ENCODE assay signal across 9 mouse cellular contexts in the genomic region with DNA sequence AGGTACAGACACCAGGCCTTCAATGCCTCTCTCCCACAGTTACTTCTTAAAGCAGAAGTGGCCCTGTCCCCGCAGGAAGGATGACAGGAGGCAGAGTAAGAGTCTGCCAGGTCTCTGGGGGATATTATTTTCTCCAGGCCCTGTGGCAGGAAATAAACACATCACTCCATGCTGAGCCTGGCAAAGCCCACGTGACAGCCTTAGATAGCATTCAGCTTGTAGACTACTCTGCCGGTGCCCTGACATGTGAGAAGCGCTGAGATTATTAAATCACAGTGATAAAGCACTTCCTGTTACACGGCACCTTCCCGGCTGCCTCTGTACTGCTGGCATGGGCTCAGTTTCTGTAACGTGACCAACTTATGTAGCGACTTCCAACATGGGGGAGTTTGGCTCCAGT.
DNase-seq lines count a peak whose midpoint lies in the region; ATAC-seq and TF ChIP-seq lines count a peak whose summit lies in the region.
"Had no signal": no experiment of that assay in that cellular context is flagged by ENCODE, and none has a peak within 500 bp of the region (broad histone marks: within the 10 kb centered on the region; RNA-seq: fewer than 3 reads in every experiment).

No protein-coding gene starts in this region.

- intact Hi-C loops in heart, postnatal 14 days (cut with DNase I), result no loop called here
- intact Hi-C loops in gastrocnemius, postnatal 14 days (cut with DNase I; ENCODE audit: low total_unique reads), result no loop called here

- H3K4me3 ChIP-seq in heart, embryonic 10.5 days, result no peak overlapping the region
- H3K4me3 ChIP-seq in midbrain, embryonic 14.5 days (replicated peaks; ENCODE audit: low read depth, low read length), result no peak overlapping the region
- H3K4me3 ChIP-seq in midbrain, embryonic 10.5 days, result no peak overlapping the region
- no peak overlapping the region for H3K4me3 ChIP-seq in kidney, adult 2 months (ENCODE audit: insufficient read depth, low read depth, low read length)
- no peak overlapping the region for H3K4me3 ChIP-seq in stomach, postnatal 0 days (ENCODE audit: low read depth, low read length)
- H3K4me3 ChIP-seq: heart, embryonic 13.5 days had no signal

- TF ChIP-seq POLR2A in kidney, adult 2 months (IDR thresholded peaks at IDR 0.05; ENCODE audit: low read depth, low read length), result no peak

- no peaks in the 10 kb centered on the region for H3K36me3 ChIP-seq in heart, embryonic 10.5 days
- no peaks in the 10 kb centered on the region for H3K36me3 ChIP-seq in midbrain, embryonic 14.5 days (ENCODE audit: control insufficient read depth, insufficient read depth, low read length)
- no peaks in the 10 kb centered on the region for H3K36me3 ChIP-seq in midbrain, embryonic 10.5 days
- H3K36me3 ChIP-seq in kidney, adult 2 months (ENCODE audit: control insufficient read depth, insufficient read depth, low read length), result no peaks in the 10 kb centered on the region
- H3K36me3 ChIP-seq in stomach, postnatal 0 days (ENCODE audit: control insufficient read depth, insufficient read depth, low read length), result no peaks in the 10 kb centered on the region
- H3K36me3 ChIP-seq: heart, embryonic 13.5 days had no signal

- peaks cover 43% of the 10 kb centered on the region for H3K27me3 ChIP-seq in heart, embryonic 10.5 days (ENCODE audit: insufficient read depth, poor library complexity, severe bottlenecking)
- H3K27me3 ChIP-seq in midbrain, embryonic 14.5 days (ENCODE audit: control insufficient read depth, insufficient read depth, low read length), result no peaks in the 10 kb centered on the region
- no peaks in the 10 kb centered on the region for H3K27me3 ChIP-seq in midbrain, embryonic 10.5 days (ENCODE audit: low read depth, poor library complexity, severe bottlenecking)
- no peaks in the 10 kb centered on the region for H3K27me3 ChIP-seq in kidney, adult 2 months (replicated peaks; ENCODE audit: control insufficient read depth, insufficient read depth, low read length)
- H3K27me3 ChIP-seq in stomach, postnatal 0 days (ENCODE audit: control insufficient read depth, insufficient read depth, low read length), result no peaks in the 10 kb centered on the region

- ATAC-seq in midbrain, embryonic 14.5 days (ENCODE audit: low FRiP score, low TSS enrichment), result no peak
- ATAC-seq in stomach, postnatal 0 days (ENCODE audit: low FRiP score, low TSS enrichment), result 0 out of 2 replicates have a peak, but pooled peaks have one; percentile 25
- ATAC-seq in erythroid progenitor cell, adult 5-6 weeks (replicated peaks; ENCODE audit: low FRiP score, poor library complexity, severe bottlenecking), result no peak

- no peaks in the 10 kb centered on the region for H3K9me3 ChIP-seq in heart, embryonic 10.5 days
- H3K9me3 ChIP-seq in midbrain, embryonic 14.5 days (ENCODE audit: control insufficient read depth, low read length), result no peaks in the 10 kb centered on the region
- H3K9me3 ChIP-seq in midbrain, embryonic 10.5 days (replicated peaks), result no peaks in the 10 kb centered on the region
- H3K9me3 ChIP-seq in stomach, postnatal 0 days (ENCODE audit: control insufficient read depth, low read length), result no peaks in the 10 kb centered on the region
- H3K9me3 ChIP-seq: heart, embryonic 13.5 days had no signal

- TF ChIP-seq EP300 in stomach, postnatal 0 days (optimal IDR thresholded peaks at IDR 0.05), result no peak

- 36% methylated on average over 8 of the region's 8 CpGs for WGBS in heart, embryonic 10.5 days
- WGBS in midbrain, embryonic 14.5 days, result 63% methylated on average over 8 of the region's 8 CpGs
- 77% methylated on average over 8 of the region's 8 CpGs for WGBS in midbrain, embryonic 10.5 days
- 18% methylated on average over 8 of the region's 8 CpGs for WGBS in kidney, adult 2 months
- 22% methylated on average over 8 of the region's 8 CpGs for WGBS in stomach, postnatal 0 days

- H3K4me2 ChIP-seq in midbrain, embryonic 14.5 days (ENCODE audit: low read length), result no peak overlapping the region
- no peak overlapping the region for H3K4me2 ChIP-seq in stomach, postnatal 0 days (replicated peaks; ENCODE audit: low read depth)
- H3K4me2 ChIP-seq: heart, embryonic 13.5 days had no signal

- peak; percentile 68 for DNase-seq in heart, embryonic 10.5 days (ENCODE audit: low spot score)
- no peak for DNase-seq in heart, postnatal 14 days
- peak; percentile 49 for DNase-seq in midbrain, embryonic 14.5 days
- no peak for DNase-seq in midbrain, embryonic 10.5 days (ENCODE audit: low spot score)
- peak; percentile 18 for DNase-seq in kidney, adult 2 months
- no peak for DNase-seq in stomach, postnatal 0 days (ENCODE audit: low spot score)
- no peak for DNase-seq in gastrocnemius, postnatal 14 days

- no peak overlapping the region for H3K9ac ChIP-seq in midbrain, embryonic 14.5 days (replicated peaks; ENCODE audit: low read length)
- no peak overlapping the region for H3K9ac ChIP-seq in stomach, postnatal 0 days (ENCODE audit: low read length)
- H3K9ac ChIP-seq: heart, embryonic 13.5 days had no signal

- H3K4me1 ChIP-seq in heart, embryonic 10.5 days, result peaks cover 18% of the 10 kb centered on the region; the same call in 1 of the 2 replicates
- H3K4me1 ChIP-seq in midbrain, embryonic 14.5 days (ENCODE audit: control insufficient read depth, insufficient read depth, low read length), result peaks cover 9% of the 10 kb centered on the region; the same call in 1 of the 2 replicates
- peaks cover 19% of the 10 kb centered on the region for H3K4me1 ChIP-seq in midbrain, embryonic 10.5 days
- H3K4me1 ChIP-seq in kidney, adult 2 months (ENCODE audit: control insufficient read depth, insufficient read depth, low read length), result no peaks in the 10 kb centered on the region
- 0 out of 2 replicates have a peak, but pooled peaks cover 3% of the 10 kb centered on the region for H3K4me1 ChIP-seq in stomach, postnatal 0 days (replicated peaks; ENCODE audit: control insufficient read depth, insufficient read depth)

- no peak for TF ChIP-seq CTCF in kidney, adult 2 months (conservative IDR thresholded peaks at IDR 0.05; ENCODE audit: insufficient read depth, insufficient read length, low read depth, low read length)
- TF ChIP-seq CTCF in stomach, postnatal 0 days (IDR thresholded peaks at IDR 0.05; ENCODE audit: low read depth), result no peak

- no peak overlapping the region for H3K27ac ChIP-seq in heart, embryonic 10.5 days
- H3K27ac ChIP-seq in midbrain, embryonic 14.5 days (replicated peaks; ENCODE audit: low read depth, low read length), result no peak overlapping the region
- H3K27ac ChIP-seq in midbrain, embryonic 10.5 days (replicated peaks), result no peak overlapping the region
- no peak overlapping the region for H3K27ac ChIP-seq in kidney, adult 2 months (ENCODE audit: insufficient read depth, low read depth, low read length)
- H3K27ac ChIP-seq in stomach, postnatal 0 days (replicated peaks), result no peak overlapping the region
- H3K27ac ChIP-seq: heart, embryonic 13.5 days had no signal

Comparison
In these comparisons a context has a peak if more than half of its experiments do, and no peak if none do; other contexts are left out.
1. DNase-seq: peak in heart, embryonic 10.5 days (single experiment), midbrain, embryonic 14.5 days (single experiment) and kidney, adult 2 months (single experiment); none in heart, postnatal 14 days (0 of 2), midbrain, embryonic 10.5 days (single experiment), stomach, postnatal 0 days (single experiment) and gastrocnemius, postnatal 14 days (single experiment).